ENCODE assay signal across 10 mouse cellular contexts in genomic region chr4:135683553-135683952, GRCm38 (mm10). TPM values are rescaled to one million over a fixed set of nuclear protein-coding genes. Genes with fewer than 3 reads are reported as not detected.
DNase-seq lines count a peak whose midpoint lies in the region; ATAC-seq and TF ChIP-seq lines count a peak whose summit lies in the region.
"Had no signal": no experiment of that assay in that cellular context is flagged by ENCODE, and none has a peak within 500 bp of the region (broad histone marks: within the 10 kb centered on the region; RNA-seq: fewer than 3 reads in every experiment).

No protein-coding gene starts in this region.

- H3K4me2 ChIP-seq in liver, embryonic 12.5 days: no peak overlapping the region
- H3K4me2 ChIP-seq: heart, embryonic 13.5 days had no signal

- peak; percentile 71 to 74 for DNase-seq in cerebellum, postnatal 10 days
- no peak for DNase-seq in cerebellum, adult 11 months
- DNase-seq in liver: peak; percentile 42
- peak; percentile 51 for DNase-seq in brain, adult 2 months (ENCODE audit: low read depth, low spot score)
- DNase-seq in lung, adult 2 months: no peak
- DNase-seq in thymus, postnatal 0 days (ENCODE audit: low spot score): no peak

- 28% methylated on average over 4 of the region's 4 CpGs for whole genome bisulfite sequencing in liver, embryonic 12.5 days (ENCODE audit: insufficient replicate concordance)
- 24% methylated on average over 4 of the region's 4 CpGs for WGBS in lung, adult 2 months

- peak; percentile 49 for TF ChIP-seq CTCF in lung, adult 2 months (IDR thresholded peaks at IDR 0.05; ENCODE audit: insufficient read depth, low read length)

- TF ChIP-seq POLR2A in lung, adult 2 months (IDR thresholded peaks at IDR 0.05; ENCODE audit: borderline replicate concordance, extremely low read depth, low read depth, low read length): no peak

- H3K27me3 ChIP-seq in liver, embryonic 12.5 days (replicated peaks): peaks cover 82% of the 10 kb centered on the region

- peaks cover 10% of the 10 kb centered on the region for H3K4me1 ChIP-seq in liver, embryonic 12.5 days
- H3K4me1 ChIP-seq in lung, adult 2 months (ENCODE audit: control insufficient read depth, insufficient read depth, low read length): no peaks in the 10 kb centered on the region

- ATAC-seq in liver, embryonic 12.5 days: no peak
- no peak for ATAC-seq in granulocyte monocyte progenitor cell, adult 5-6 weeks (replicated peaks; ENCODE audit: poor library complexity, severe bottlenecking)

- H3K9ac ChIP-seq in liver, embryonic 12.5 days: no peak overlapping the region
- H3K9ac ChIP-seq: heart, embryonic 13.5 days had no signal

- H3K27ac ChIP-seq in liver, embryonic 12.5 days: no peak overlapping the region
- H3K27ac ChIP-seq: heart, embryonic 13.5 days had no signal

- H3K36me3 ChIP-seq in liver, embryonic 12.5 days: no peaks in the 10 kb centered on the region
- H3K36me3 ChIP-seq: G1E; heart, embryonic 13.5 days had no signal

- no peaks in the 10 kb centered on the region for H3K9me3 ChIP-seq in liver, embryonic 12.5 days (replicated peaks)
- H3K9me3 ChIP-seq: G1E; heart, embryonic 13.5 days had no signal

- no peak overlapping the region for H3K4me3 ChIP-seq in liver, embryonic 12.5 days
- no peak overlapping the region for H3K4me3 ChIP-seq in lung, adult 2 months (replicated peaks; ENCODE audit: extremely low read depth, low read depth, low read length)
- H3K4me3 ChIP-seq: heart, embryonic 13.5 days had no signal

RNA-seq across cellular contexts. Expression of gene Ifnlr1, which starts 2.5 kb away (rescaled TPM):
- 0.06 and 0.07 TPM in 2 replicates for polyA plus RNA-seq in liver, embryonic 12.5 days (2016; fragmentation: Nextera tagmentation; extraction: Ambion mirVana)
- polyA plus RNA-seq in lung, adult 2 months (2012; rRNA removed): 6.7 and 8.8 TPM in 2 replicates
- not detected in 2 replicates for total RNA-seq in granulocyte monocyte progenitor cell, adult 5-6 weeks (2014; fragmentation: Nextera tagmentation)
- total RNA-seq in granulocyte monocyte progenitor cell, adult 5-6 weeks (2017): 0.17 and 0.52 TPM in 2 replicates
- 0.24 and 0.29 TPM in 2 replicates for polyA plus RNA-seq in thymus, postnatal 0 days (2015; fragmentation: Nextera tagmentation; extraction: Ambion mirVana)
- polyA plus RNA-seq: G1E had no signal

RNA-seq across cellular contexts. Expression of gene Il22ra1, which starts 44.4 kb away (rescaled TPM):
- polyA plus RNA-seq in liver, embryonic 12.5 days (2016; fragmentation: Nextera tagmentation; extraction: Ambion mirVana): 0.19 and 0.37 TPM in 2 replicates
- polyA plus RNA-seq in lung, adult 2 months (2012; rRNA removed): 2.0 and 3.0 TPM in 2 replicates
- total RNA-seq in granulocyte monocyte progenitor cell, adult 5-6 weeks (2014; fragmentation: Nextera tagmentation): not detected in 2 replicates
- total RNA-seq in granulocyte monocyte progenitor cell, adult 5-6 weeks (2017): not detected in 2 replicates
- polyA plus RNA-seq in thymus, postnatal 0 days (2015; fragmentation: Nextera tagmentation; extraction: Ambion mirVana): not detected in 2 replicates
- polyA plus RNA-seq: G1E; heart, embryonic 13.5 days had no signal

Comparison
In these comparisons a context has a peak if more than half of its experiments do, and no peak if none do; other contexts are left out.
1. DNase-seq: peak in cerebellum, postnatal 10 days (2 of 2), liver (single experiment) and brain, adult 2 months (single experiment); none in cerebellum, adult 11 months (single experiment), lung, adult 2 months (single experiment) and thymus, postnatal 0 days (single experiment).